Mouse (Mus musculus): ENCODE measurements around the gene Rictor. TPM values are rescaled to one million over a fixed set of nuclear protein-coding genes. Genes with fewer than 3 reads are reported as not detected.
"Not testable (repeated sequence)": the region's sequence is repeated elsewhere in the genome, so short reads cannot be mapped to it uniquely, and the experiment has no call there.

Rictor gene
- polyA plus RNA-seq, 1 experiment from 2014 or later, result 38.3 TPM

DNA sequence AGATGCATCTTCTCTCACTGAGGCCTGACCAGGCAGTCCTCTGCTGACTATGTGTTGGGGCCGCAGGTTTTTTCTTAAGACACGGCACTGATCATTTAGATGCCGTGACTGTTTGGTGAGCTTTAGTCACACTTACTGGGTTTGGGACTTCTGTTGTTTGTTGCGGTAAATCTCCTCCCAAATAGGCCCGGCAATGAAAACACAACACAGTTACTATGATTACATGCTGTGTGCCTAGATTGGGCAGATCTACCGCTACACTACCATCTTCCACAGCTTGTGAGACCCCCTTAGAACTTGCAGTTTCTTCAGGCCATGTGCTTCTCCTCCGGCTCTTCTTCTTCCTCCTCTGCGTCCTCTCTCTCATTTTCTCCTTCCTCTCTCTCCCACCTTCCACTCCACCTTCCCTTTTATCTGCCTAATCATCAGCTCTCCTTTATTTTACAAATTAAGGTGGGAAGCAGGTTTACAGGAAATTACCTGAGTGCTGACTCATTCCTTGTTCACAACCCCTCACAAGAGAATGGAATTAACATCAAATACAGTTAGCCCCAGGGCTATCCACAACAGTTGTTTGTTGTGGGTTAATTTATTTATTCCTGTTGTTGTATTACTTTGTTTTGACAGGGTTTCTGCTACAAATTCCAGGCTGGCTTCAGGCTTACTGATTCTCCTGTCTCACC, 38.3 kb downstream of the Rictor start:
- H3K4me3 ChIP-seq, result not testable (repeated sequence)

DNA sequence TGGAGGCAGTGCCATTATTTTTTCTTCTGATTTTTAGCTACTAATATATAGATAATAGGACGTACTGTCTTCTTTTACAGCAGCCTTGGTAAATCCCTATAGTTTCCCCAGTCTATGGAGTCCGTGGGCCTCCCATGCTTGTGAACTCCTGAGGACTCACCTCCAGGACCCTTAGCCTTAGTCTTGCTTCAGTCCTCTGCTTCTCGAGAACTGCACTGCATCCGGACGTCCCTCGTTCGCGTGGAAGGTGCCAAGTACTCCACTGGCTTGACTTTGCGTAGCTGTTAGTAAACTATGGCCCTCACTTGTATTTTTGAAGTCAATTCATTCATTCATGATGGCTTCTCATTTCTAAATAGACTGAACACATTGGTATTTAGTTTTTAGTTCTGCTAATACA, 38.8 kb downstream of the Rictor start:
- Histone ChIP-seq H3K27me3 (ENCODE audit: insufficient read depth, poor library complexity, severe bottlenecking) (no peaks in the 10 kb centered on the region), H3K4me3 (no peak overlapping the region), H3K36me3 (peaks cover 44% of the 10 kb centered on the region), H3K9me3 (no peaks in the 10 kb centered on the region), H3K27ac (no peak overlapping the region), H3K4me1 (replicated peaks) (no peaks in the 10 kb centered on the region)
- WGBS, result 87% methylated on average over 9 of the region's 9 CpGs
- no peak for DNase-seq (ENCODE audit: low spot score)

More for the DNA sequence above, 38.3 kb downstream of the Rictor start:
- not testable (repeated sequence) for H3K27me3 ChIP-seq (ENCODE audit: insufficient read depth, poor library complexity, severe bottlenecking); H3K9me3 ChIP-seq; DNase-seq (ENCODE audit: low spot score); H3K4me1 ChIP-seq (replicated peaks); H3K27ac ChIP-seq
- H3K36me3 ChIP-seq, result peaks cover 44% of the 10 kb centered on the region
- 79% methylated on average over 8 of the region's 8 CpGs for WGBS

DNA sequence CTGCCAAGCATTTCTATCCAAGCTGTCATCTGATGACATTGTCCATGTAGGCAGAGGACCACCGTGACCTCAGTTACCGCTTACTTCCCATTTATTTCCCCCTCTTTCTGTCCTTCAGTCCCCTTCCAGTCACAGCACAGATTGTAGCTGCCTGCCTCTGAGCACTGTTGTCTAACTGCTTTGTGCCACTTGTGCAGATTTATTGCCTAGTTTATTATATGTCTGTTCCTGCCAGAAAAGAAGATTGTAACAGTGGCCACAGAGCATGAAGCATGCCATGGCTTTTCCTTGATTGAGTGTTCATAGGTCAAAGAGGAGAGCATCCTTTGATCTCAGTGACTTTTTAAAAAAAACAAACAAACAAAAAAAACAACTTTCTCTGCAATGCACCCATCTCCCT, 46.2 kb downstream of the Rictor start:
- no peaks in the 10 kb centered on the region for H3K9me3 ChIP-seq
- H3K4me1 ChIP-seq (replicated peaks), result no peaks in the 10 kb centered on the region
- H3K27me3 ChIP-seq (ENCODE audit: insufficient read depth, poor library complexity, severe bottlenecking), result no peaks in the 10 kb centered on the region
- H3K27ac ChIP-seq, result no peak overlapping the region
- DNase-seq (ENCODE audit: low spot score), result no peak
- H3K36me3 ChIP-seq, result peaks cover 49% of the 10 kb centered on the region
- no peak overlapping the region for H3K4me3 ChIP-seq
- 100% methylated on average over 2 of the region's 2 CpGs for WGBS

DNA sequence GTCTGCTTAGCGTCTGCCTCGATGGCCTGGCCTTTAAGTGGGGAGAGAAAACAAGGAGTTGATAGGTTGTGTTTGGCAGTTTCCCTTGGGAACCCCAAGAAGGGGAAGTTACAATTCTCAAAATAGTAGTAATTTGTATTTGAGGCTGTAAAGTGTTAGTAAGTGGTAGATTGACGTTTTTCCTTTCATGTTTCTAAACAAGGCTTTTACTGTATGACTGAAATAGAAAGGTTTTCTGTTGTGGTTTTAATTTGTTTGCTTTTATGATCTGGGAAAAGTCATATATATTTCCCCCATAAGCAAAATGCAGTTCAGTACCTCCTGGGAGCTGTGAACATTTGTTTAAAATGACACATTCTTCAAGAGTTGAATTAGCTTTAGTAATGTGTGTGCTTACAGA, 64.1 kb downstream of the Rictor start:
- no peaks in the 10 kb centered on the region for H3K9me3 ChIP-seq
- no peak overlapping the region for H3K27ac ChIP-seq
- no peaks in the 10 kb centered on the region for H3K4me1 ChIP-seq (replicated peaks)
- H3K4me3 ChIP-seq, result no peak overlapping the region
- H3K27me3 ChIP-seq (ENCODE audit: insufficient read depth, poor library complexity, severe bottlenecking), result no peaks in the 10 kb centered on the region
- WGBS, result 93% methylated on average over 3 of the region's 3 CpGs
- peaks cover 88% of the 10 kb centered on the region for H3K36me3 ChIP-seq
- DNase-seq (ENCODE audit: low spot score), result no peak

DNA sequence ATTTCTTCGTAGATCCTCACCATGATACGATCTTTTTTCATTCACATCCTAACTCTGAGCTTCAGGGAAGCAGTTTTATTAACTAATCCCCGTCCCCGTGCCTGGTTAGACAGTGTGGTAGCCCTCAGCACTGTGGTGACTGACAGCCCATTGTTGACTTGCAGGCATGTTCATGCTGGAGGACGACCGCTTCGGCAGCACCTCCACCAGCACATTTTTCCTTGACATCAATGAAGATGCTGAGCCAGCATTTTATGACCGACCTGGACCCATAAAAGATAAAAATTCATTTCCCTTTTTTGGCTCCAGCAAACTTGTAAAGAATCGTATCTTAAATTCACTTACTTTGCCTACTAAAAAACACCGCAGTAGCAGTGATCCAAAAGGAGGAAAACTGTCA, 78.0 kb downstream of the Rictor start:
- no peaks in the 10 kb centered on the region for H3K4me1 ChIP-seq (replicated peaks)
- H3K27ac ChIP-seq, result no peak overlapping the region
- no peak for DNase-seq (ENCODE audit: low spot score)
- H3K27me3 ChIP-seq (ENCODE audit: insufficient read depth, poor library complexity, severe bottlenecking), result no peaks in the 10 kb centered on the region
- no peak overlapping the region for H3K4me3 ChIP-seq
- no peaks in the 10 kb centered on the region for H3K9me3 ChIP-seq
- WGBS, result 94% methylated on average over 10 of the region's 10 CpGs
- peaks cover 95% of the 10 kb centered on the region for H3K36me3 ChIP-seq

DNA sequence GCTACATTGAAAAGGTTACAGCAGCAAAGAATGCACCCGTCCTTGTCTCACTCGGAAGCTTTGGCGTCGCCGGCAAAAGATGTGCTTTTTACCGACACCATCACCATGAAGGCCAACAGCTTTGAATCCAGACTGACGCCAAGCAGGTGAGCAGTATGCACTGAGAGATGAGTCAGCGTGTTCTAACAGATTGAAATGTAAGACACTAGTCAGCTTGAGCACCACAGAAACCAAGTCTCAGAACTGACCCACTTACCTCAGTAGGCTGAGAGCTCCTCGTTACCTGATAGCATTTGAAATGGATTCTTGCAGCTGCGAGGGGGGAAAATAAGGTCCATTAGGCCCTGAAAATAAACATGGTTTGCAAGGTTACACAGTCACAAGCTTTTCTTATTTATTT, 79.1 kb downstream of the Rictor start:
- no peak overlapping the region for H3K27ac ChIP-seq
- WGBS, result 95% methylated on average over 10 of the region's 10 CpGs
- no peaks in the 10 kb centered on the region for H3K4me1 ChIP-seq (replicated peaks)
- no peaks in the 10 kb centered on the region for H3K9me3 ChIP-seq
- no peak for DNase-seq (ENCODE audit: low spot score)
- no peaks in the 10 kb centered on the region for H3K27me3 ChIP-seq (ENCODE audit: insufficient read depth, poor library complexity, severe bottlenecking)
- no peak overlapping the region for H3K4me3 ChIP-seq
- H3K36me3 ChIP-seq, result peaks cover 95% of the 10 kb centered on the region

DNA sequence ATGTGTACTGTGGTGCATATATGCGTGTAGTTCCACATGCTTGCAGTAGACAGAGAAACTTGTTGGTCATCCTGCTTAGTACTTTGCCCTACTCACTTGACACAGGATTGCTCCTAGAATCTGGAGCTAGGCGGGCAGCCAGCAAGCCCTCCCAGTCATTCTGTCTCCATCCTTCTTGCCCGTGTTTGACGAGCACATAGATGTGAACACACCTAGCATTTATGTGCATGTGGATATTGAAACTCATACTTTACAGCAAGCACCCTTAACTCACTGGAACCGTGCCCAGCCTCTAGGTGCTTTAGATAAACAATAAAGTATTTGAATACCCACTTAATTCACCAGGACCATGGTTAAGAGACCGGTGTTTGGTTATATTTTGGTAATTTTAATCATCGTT, 81.8 kb downstream of the Rictor start:
- Histone ChIP-seq H3K4me1 (replicated peaks) (no peaks in the 10 kb centered on the region), H3K4me3 (no peak overlapping the region), H3K27me3 (ENCODE audit: insufficient read depth, poor library complexity, severe bottlenecking) (no peaks in the 10 kb centered on the region), H3K9me3 (no peaks in the 10 kb centered on the region), H3K27ac (no peak overlapping the region), H3K36me3 (peaks cover 96% of the 10 kb centered on the region)
- WGBS, result 94% methylated on average over 7 of the region's 7 CpGs
- no peak for DNase-seq (ENCODE audit: low spot score)

DNA sequence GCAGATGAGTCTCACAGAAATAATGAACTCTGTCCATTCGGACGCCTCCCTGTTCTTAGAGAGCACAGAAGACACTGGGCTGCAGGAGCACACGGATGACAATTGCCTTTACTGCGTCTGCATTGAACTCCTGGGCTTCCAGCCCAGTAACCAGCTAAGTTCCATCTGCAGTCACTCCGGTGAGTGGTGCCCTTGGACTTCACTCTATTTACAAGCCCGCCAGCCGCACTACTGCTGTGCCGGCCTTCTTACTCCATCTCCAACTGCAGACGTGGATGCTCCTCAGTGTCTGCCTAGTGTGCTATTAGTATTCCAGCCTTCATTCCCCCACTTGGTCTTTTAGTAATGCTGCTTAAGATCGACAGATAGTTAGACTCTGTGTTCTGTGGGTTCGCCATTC, 83.5 kb downstream of the Rictor start:
- 94% methylated on average over 11 of the region's 11 CpGs for WGBS

DNA sequence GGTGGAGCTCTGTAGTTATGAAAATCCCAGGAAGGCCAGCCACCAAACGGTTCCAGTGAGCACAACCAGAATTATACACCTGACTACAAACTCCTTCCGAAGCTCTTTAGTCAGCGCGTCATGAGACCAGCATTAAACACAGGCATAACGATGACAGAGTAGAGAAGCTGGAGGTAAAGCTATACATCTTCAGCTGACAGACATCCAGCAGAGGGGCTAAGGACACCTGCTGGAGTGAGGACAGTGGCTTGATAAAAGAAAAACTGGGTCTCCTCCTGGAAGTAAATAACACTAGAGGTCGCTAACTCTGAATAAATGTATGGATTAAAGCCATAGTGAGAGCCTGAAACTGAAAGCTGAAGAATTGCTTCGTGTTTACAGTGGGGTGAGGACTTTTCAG, 84.7 kb downstream of the Rictor start:
- no peak overlapping the region for H3K27ac ChIP-seq
- H3K4me3 ChIP-seq, result no peak overlapping the region
- no peaks in the 10 kb centered on the region for H3K9me3 ChIP-seq
- no peaks in the 10 kb centered on the region for H3K4me1 ChIP-seq (replicated peaks)
- 84% methylated on average over 7 of the region's 7 CpGs for WGBS
- peaks cover 97% of the 10 kb centered on the region for H3K36me3 ChIP-seq
- no peaks in the 10 kb centered on the region for H3K27me3 ChIP-seq (ENCODE audit: insufficient read depth, poor library complexity, severe bottlenecking)
- DNase-seq (ENCODE audit: low spot score), result no peak

More for the DNA sequence above, 83.5 kb downstream of the Rictor start:
- Histone ChIP-seq H3K27ac (no peak overlapping the region), H3K4me1 (replicated peaks) (no peaks in the 10 kb centered on the region), H3K27me3 (ENCODE audit: insufficient read depth, poor library complexity, severe bottlenecking) (no peaks in the 10 kb centered on the region), H3K9me3 (no peaks in the 10 kb centered on the region), H3K4me3 (no peak overlapping the region), H3K36me3 (peaks cover 97% of the 10 kb centered on the region)
- DNase-seq (ENCODE audit: low spot score), result no peak

DNA sequence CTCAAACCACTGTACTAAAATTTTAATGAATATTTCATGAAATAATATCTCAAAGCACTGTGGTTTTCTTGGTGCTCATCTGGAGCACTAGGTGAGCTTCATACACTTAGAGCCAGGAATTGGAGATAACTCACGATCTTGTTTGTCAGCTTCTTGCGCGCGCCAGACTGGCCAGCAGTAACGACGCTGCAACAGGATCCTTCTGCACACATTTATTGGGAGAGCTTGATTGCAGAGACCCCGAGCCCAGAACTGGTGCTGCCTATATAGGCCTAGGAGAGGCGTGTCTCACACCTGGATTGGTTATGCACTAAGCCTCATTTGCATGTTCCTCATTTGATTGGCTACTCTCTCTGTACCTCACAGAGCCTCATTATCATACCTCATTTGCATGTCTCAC, 93.0 kb downstream of the Rictor start:
- not testable (repeated sequence) for H3K27me3 ChIP-seq (ENCODE audit: insufficient read depth, poor library complexity, severe bottlenecking); DNase-seq (ENCODE audit: low spot score); H3K4me3 ChIP-seq; H3K27ac ChIP-seq; H3K4me1 ChIP-seq (replicated peaks); H3K9me3 ChIP-seq
- H3K36me3 ChIP-seq, result peaks cover 46% of the 10 kb centered on the region
- 96% methylated on average over 8 of the region's 8 CpGs for WGBS

DNA sequence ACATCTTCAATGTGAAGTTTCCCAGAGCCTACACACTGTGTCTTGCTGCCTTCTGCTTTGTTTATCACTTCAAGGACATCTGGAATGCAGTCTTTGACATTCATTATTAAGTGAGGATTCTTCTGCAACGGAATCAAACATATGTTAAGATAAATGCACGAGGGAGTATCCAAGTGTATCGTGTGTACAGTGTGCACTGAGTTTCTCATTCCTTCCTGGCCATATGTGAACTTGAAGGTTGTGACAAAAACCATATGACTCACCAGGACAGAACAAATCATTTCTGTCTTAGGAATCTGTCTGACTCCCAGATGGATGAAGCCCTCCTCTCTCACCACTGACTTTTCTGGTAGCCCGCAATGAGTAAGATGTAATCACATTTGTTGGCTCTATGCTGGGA, 107.6 kb downstream of the Rictor start:
- no peak overlapping the region for H3K27ac ChIP-seq
- H3K4me3 ChIP-seq, result no peak overlapping the region
- no peaks in the 10 kb centered on the region for H3K4me1 ChIP-seq (replicated peaks)
- 90% methylated on average over 4 of the region's 4 CpGs for WGBS
- H3K27me3 ChIP-seq (ENCODE audit: insufficient read depth, poor library complexity, severe bottlenecking), result no peaks in the 10 kb centered on the region
- H3K9me3 ChIP-seq, result peaks cover 11% of the 10 kb centered on the region; the same call in 1 of the 2 replicates
- no peak for DNase-seq (ENCODE audit: low spot score)
- no peaks in the 10 kb centered on the region for H3K36me3 ChIP-seq

DNA sequence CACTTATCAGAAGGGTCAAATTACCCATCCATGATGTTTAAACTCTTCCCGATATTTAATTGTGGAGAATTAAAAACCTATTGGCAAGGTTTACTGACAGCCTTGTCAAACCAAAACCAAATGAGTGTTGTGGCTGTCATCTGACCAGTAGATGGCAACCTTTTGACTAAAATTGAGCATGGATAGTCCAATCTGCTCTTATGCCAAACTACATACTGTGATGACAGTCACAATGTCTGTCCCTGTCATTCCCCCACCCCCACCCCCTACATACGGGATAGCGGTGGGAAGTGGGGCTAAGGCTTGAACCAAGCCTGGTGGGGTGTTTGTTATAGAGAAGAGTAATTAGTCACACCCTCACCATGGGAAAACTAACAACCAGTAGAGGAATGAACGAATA, 132.0 kb downstream of the Rictor start:
- no peaks in the 10 kb centered on the region for H3K27me3 ChIP-seq (ENCODE audit: insufficient read depth, poor library complexity, severe bottlenecking)
- 60% methylated on average over 4 of the region's 4 CpGs for WGBS
- H3K4me1 ChIP-seq (replicated peaks), result no peaks in the 10 kb centered on the region
- H3K4me3 ChIP-seq, result no peak overlapping the region
- no peak for DNase-seq (ENCODE audit: low spot score)
- H3K9me3 ChIP-seq, result no peaks in the 10 kb centered on the region
- H3K36me3 ChIP-seq, result no peaks in the 10 kb centered on the region
- no peak overlapping the region for H3K27ac ChIP-seq

DNA sequence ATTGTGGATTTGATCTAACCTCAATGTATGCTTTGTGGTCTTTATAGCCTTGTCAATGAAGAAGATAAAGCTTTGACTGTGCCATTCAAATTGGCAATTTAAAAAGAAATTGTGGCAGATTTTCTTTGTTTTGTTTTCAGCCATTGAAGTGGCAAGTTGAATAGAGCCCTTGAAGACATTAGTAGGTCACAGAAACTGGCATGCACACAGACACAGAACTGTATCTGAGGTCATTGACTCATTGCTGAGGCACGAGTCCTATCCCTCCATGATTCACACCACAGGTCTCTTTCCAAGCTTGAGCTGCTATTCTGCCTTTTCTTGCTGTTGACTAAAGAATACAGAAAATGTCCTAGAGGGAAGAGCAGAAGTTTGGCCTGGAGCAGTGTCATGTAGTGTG, 141.7 kb downstream of the Rictor start:
- DNase-seq (ENCODE audit: low spot score), result no peak
- WGBS, result 59% methylated on average over 1 of the region's 1 CpGs
- Histone ChIP-seq H3K9me3 (no peaks in the 10 kb centered on the region), H3K27me3 (ENCODE audit: insufficient read depth, poor library complexity, severe bottlenecking) (no peaks in the 10 kb centered on the region), H3K27ac (no peak overlapping the region), H3K4me3 (no peak overlapping the region), H3K36me3 (no peaks in the 10 kb centered on the region), H3K4me1 (replicated peaks) (no peaks in the 10 kb centered on the region)
